Mouse (Mus musculus) CH12.LX (cell line): ENCODE measurements around the gene Apex1. TPM values are rescaled to one million over a fixed set of nuclear protein-coding genes. Genes with fewer than 3 reads are reported as not detected.

ENCODE experiments used
- DNase-seq: peaks from one replicate; pipeline ENCODE4 v3.0.0-alpha.2; 2013; ENCODE audit errors: extremely low read depth
- H3K27ac ChIP-seq: 2 replicates; pipeline ENCODE4 v1.5.1; 2012; ENCODE audit warnings: low read depth, mild to moderate bottlenecking, control low read depth, moderate library complexity; ENCODE audit not compliant: insufficient read depth
- H3K27me3 ChIP-seq: replicated peaks from 2 replicates; pipeline ENCODE3; 2012; ENCODE audit warnings: inconsistent platforms
- H3K36me3 ChIP-seq, 2 experiments: replicated peaks in 1 of 2; 2 replicates each; pipeline versions ENCODE3 to v1.6.1; 2012; ENCODE audit warnings: inconsistent platforms in 1 of 2, low read length in 1 of 2, mild to moderate bottlenecking in 1 of 2, mixed read lengths in 1 of 2, moderate library complexity in 1 of 2; ENCODE audit not compliant: control insufficient read depth in 1 of 2, insufficient read depth in 1 of 2
- H3K4me1 ChIP-seq, 2 experiments: 2 replicates each; pipeline ENCODE4 v1.6.1; 2012; ENCODE audit warnings: inconsistent platforms in 1 of 2, moderate library complexity in 1 of 2; ENCODE audit not compliant: insufficient read depth in 2 of 2, control insufficient read depth in 1 of 2
- H3K4me2 ChIP-seq: 2 replicates; pipeline ENCODE4 v1.6.1; 2012; ENCODE audit warnings: low read depth, mild to moderate bottlenecking, control low read depth; ENCODE audit not compliant: poor library complexity, insufficient read depth, severe bottlenecking
- H3K4me3 ChIP-seq, 3 experiments: fragments of 150-350 bp in 1 of 3; sonication (generic) in 1 of 3; replicated peaks in 1 of 3; 2 replicates each; pipeline versions ENCODE3 to v1.5.1; 2011 to 2012; ENCODE audit warnings: low read depth in 2 of 3, low read length in 2 of 3, mild to moderate bottlenecking in 2 of 3, moderate library complexity in 2 of 3, control low read depth in 1 of 3, improper control_type of control experiment in 1 of 3, inconsistent platforms in 1 of 3, mixed read lengths in 1 of 3; ENCODE audit not compliant: poor library complexity in 1 of 3
- H3K79me2 ChIP-seq: replicated peaks from 2 replicates; pipeline ENCODE4 v1.6.1; 2012; ENCODE audit warnings: mild to moderate bottlenecking, moderate library complexity; ENCODE audit not compliant: control insufficient read depth, poor library complexity, insufficient read depth, severe bottlenecking; ENCODE audit errors: extremely low read depth
- H3K9ac ChIP-seq: 2 replicates; pipeline ENCODE4 v1.6.1; 2012; ENCODE audit warnings: low read depth, mild to moderate bottlenecking, control low read depth, moderate library complexity; ENCODE audit not compliant: insufficient read depth
- H3K9me3 ChIP-seq: replicated peaks from 2 replicates; pipeline ENCODE3; 2012; ENCODE audit warnings: low read length, inconsistent platforms, mixed read lengths
- CHD1 ChIP-seq: IDR thresholded peaks from 2 replicates; pipeline ENCODE4 v1.6.1; 2012; ENCODE audit warnings: low read depth, low read length, improper control_type of control experiment, inconsistent platforms
- CHD2 ChIP-seq: IDR thresholded peaks from 2 replicates; pipeline ENCODE4 v1.6.1; 2011; ENCODE audit warnings: low read length, improper control_type of control experiment
- CTCF ChIP-seq, 2 experiments: IDR thresholded peaks in 1 of 2; conservative IDR thresholded peaks in 1 of 2; 2 replicates each; pipeline ENCODE4 v1.5.1; 2011 to 2012; ENCODE audit warnings: low read depth in 2 of 2, low read length in 2 of 2, improper control_type of control experiment in 1 of 2, inconsistent platforms in 1 of 2, mild to moderate bottlenecking in 1 of 2, moderate library complexity in 1 of 2
- E2F4 ChIP-seq: IDR thresholded peaks from 2 replicates; pipeline ENCODE4 v1.6.1; 2011; ENCODE audit warnings: low read depth, low read length, improper control_type of control experiment; ENCODE audit not compliant: insufficient replicate concordance
- ELF1 ChIP-seq: IDR thresholded peaks from 2 replicates; pipeline ENCODE4 v1.6.1; 2014; ENCODE audit warnings: low read depth, mild to moderate bottlenecking, inconsistent platforms, low read length, improper control_type of control experiment
- EP300 ChIP-seq: IDR thresholded peaks from 2 replicates; pipeline ENCODE4 v1.6.1; 2011; ENCODE audit warnings: low read length, improper control_type of control experiment
- ETS1 ChIP-seq: conservative IDR thresholded peaks from 2 replicates; pipeline ENCODE4 v1.6.1; 2012; ENCODE audit warnings: low read depth, mild to moderate bottlenecking, inconsistent platforms, low read length, improper control_type of control experiment, moderate library complexity
- GABPA ChIP-seq: IDR thresholded peaks from 2 replicates; pipeline ENCODE4 v1.6.1; 2012; ENCODE audit warnings: low read depth, low read length, improper control_type of control experiment, inconsistent platforms; ENCODE audit not compliant: insufficient replicate concordance
- IRF4 ChIP-seq: IDR thresholded peaks from 2 replicates; pipeline ENCODE4 v1.6.1; 2014; ENCODE audit warnings: low read depth, mild to moderate bottlenecking, inconsistent platforms, low read length, improper control_type of control experiment
- JUN ChIP-seq: IDR thresholded peaks from 2 replicates; pipeline ENCODE4 v1.6.1; 2011; ENCODE audit warnings: low read depth, mild to moderate bottlenecking, low read length, improper control_type of control experiment, moderate library complexity; ENCODE audit not compliant: insufficient read depth
- MAX ChIP-seq: IDR thresholded peaks from 2 replicates; pipeline ENCODE4 v1.6.1; 2011; ENCODE audit warnings: low read length, improper control_type of control experiment
- MXI1 ChIP-seq: IDR thresholded peaks from 2 replicates; pipeline ENCODE4 v1.6.1; 2011; ENCODE audit warnings: mild to moderate bottlenecking, low read depth, low read length, improper control_type of control experiment
- MYC ChIP-seq: IDR thresholded peaks from 2 replicates; pipeline ENCODE4 v1.6.1; 2011; ENCODE audit warnings: low read depth, mild to moderate bottlenecking, improper control_type of control experiment, low read length
- NELFE ChIP-seq: IDR thresholded peaks from 2 replicates; pipeline ENCODE4 v1.6.1; 2011; ENCODE audit warnings: low read depth, low read length, improper control_type of control experiment
- POLR2AphosphoS2 ChIP-seq: IDR thresholded peaks from 2 replicates; pipeline ENCODE4 v1.6.1; 2011; ENCODE audit warnings: low read depth, low read length, improper control_type of control experiment
- RAD21 ChIP-seq: IDR thresholded peaks from 2 replicates; pipeline ENCODE4 v1.6.1; 2011; ENCODE audit warnings: low read depth, mild to moderate bottlenecking, low read length, improper control_type of control experiment, moderate library complexity
- RCOR1 ChIP-seq: conservative IDR thresholded peaks from 2 replicates; pipeline ENCODE4 v1.6.1; 2012; ENCODE audit warnings: low read depth, mild to moderate bottlenecking, inconsistent platforms, low read length, improper control_type of control experiment
- SIN3A ChIP-seq: IDR thresholded peaks from 2 replicates; pipeline ENCODE4 v1.6.1; 2012; ENCODE audit warnings: low read length, improper control_type of control experiment, inconsistent platforms
- TBP ChIP-seq: conservative IDR thresholded peaks from 2 replicates; pipeline ENCODE4 v1.6.1; 2011; ENCODE audit warnings: low read depth, low read length, improper control_type of control experiment
- USF1 ChIP-seq: IDR thresholded peaks from 2 replicates; pipeline ENCODE4 v1.6.1; 2014; ENCODE audit warnings: low read depth, mild to moderate bottlenecking, inconsistent platforms, low read length, improper control_type of control experiment
- USF2 ChIP-seq: conservative IDR thresholded peaks from 2 replicates; pipeline ENCODE4 v1.6.1; 2011; ENCODE audit warnings: low read depth, low read length, improper control_type of control experiment
- ZKSCAN1 ChIP-seq: IDR thresholded peaks from 2 replicates; pipeline ENCODE4 v1.6.1; 2012; ENCODE audit warnings: low read depth, inconsistent platforms, low read length, improper control_type of control experiment, borderline replicate concordance
- ZMIZ1 ChIP-seq: IDR thresholded peaks from 2 replicates; pipeline ENCODE4 v1.6.1; 2012; ENCODE audit warnings: low read depth, mild to moderate bottlenecking, inconsistent platforms, low read length, improper control_type of control experiment
- ZNF384 ChIP-seq: IDR thresholded peaks from 2 replicates; pipeline ENCODE4 v1.6.1; 2012; ENCODE audit warnings: low read depth, low read length, improper control_type of control experiment, inconsistent platforms
- dilution Hi-C: fragments of 300-500 bp; cut with MboI; formaldehyde crosslinking; loops from 2 replicates; pipeline ENCODE4 v1.14.3; 2020; ENCODE audit warnings: low sequenced_read_pairs; ENCODE audit not compliant: extremely low pct_unique_long_range_greater_than_20kb, extremely low pct_ligation_motif_present
- in situ Hi-C: fragments of 300-500 bp; cut with MboI; formaldehyde crosslinking; loops from 3 replicates; pipeline ENCODE4 v1.14.3; 2019; ENCODE audit warnings: low sequenced_read_pairs, low pct_ligation_motif_present, low pct_unique_long_range_greater_than_20kb, mixed read lengths
- polyA plus RNA-seq: library from polyadenylated mRNA; unstranded; fragments of >175 nt; gene quantifications from 2 replicates; pipeline ENCODE4 v1.2.1, GENCODE M21; 2012; ENCODE audit warnings: low read depth; ENCODE audit not compliant: insufficient read length
- total RNA-seq, 2 experiments: library from RNA; depleted of rRNA; stranded (reverse); fragments of 300-350 nt in 1 of 2; fragments of >200 nt in 1 of 2; gene quantifications; 2 replicates each; pipeline ENCODE4 v1.2.3; 2012 to 2014

Gene Apex1
- total and polyA plus RNA-seq, 3 experiments = 178 to 427 (median 353) TPM

DNA sequence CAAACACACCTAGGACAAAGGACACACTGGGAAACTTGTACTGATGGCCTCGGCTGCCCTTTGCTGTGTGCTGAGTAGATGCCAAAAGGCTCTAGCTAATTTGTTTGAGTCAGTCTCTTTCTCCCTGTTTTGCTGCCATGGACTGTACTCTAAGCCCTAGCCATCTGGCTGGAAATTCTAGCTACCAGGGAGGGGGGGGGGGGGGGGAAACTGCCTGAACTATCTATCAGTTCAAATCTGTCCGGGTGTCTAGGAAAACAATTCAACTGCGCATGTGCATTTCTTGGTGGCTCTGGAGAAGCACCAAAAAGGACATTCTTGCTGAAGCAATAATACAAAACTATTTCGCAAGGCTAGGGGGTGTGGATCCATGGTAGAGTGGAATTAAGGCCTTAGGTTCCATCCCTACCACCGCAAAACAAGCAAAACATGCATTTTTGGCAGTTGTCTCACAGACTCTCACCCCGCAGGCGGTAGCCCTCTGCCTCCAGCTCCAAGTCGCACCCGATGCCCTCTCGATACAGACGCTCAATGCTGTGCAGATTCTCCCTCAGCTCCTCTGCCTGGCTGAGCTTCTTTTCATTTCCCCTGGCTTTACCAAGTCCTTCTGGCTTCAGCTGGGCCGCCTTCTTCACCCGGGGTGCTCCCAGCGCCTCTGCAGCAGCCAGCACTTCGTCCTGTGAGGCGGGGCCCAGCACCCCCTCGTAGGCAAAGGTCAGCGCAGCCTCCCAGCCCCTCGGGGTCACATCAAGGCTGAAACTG lies 28.6 kb upstream of the Apex1 start:
- Histone ChIP-seq H3K36me3 (no peaks in the 10 kb centered on the region), H3K4me1 (peaks cover 4 to 6% of the 10 kb centered on the region in 2 experiments), H3K4me3 (no peak overlapping the region), H3K27me3 (no peaks in the 10 kb centered on the region), H3K9ac (no peak overlapping the region), H3K9me3 (peaks cover 5% of the 10 kb centered on the region), H3K27ac (no peak overlapping the region), H3K4me2 (no peak overlapping the region), H3K79me2 (no peaks in the 10 kb centered on the region)
- no peak for TF ChIP-seq IRF4
- TF ChIP-seq USF2 = no peak
- TF ChIP-seq MAX = no peak
- no peak for TF ChIP-seq RAD21
- no peak for TF ChIP-seq POLR2AphosphoS2
- TF ChIP-seq CHD2 = no peak
- TF ChIP-seq ELF1 = no peak
- TF ChIP-seq ZNF384 = no peak
- TF ChIP-seq USF1 = no peak
- TF ChIP-seq CHD1 = no peak
- no peak for TF ChIP-seq E2F4
- no peak for TF ChIP-seq TBP
- TF ChIP-seq CTCF (conservative IDR thresholded peaks at IDR 0.05 in 1 of 2, IDR thresholded peaks at IDR 0.05 in 1 of 2; ENCODE audit: low read depth in 2 of 2, low read length in 2 of 2) = no peak
- dilution Hi-C loops (no loop called here), in situ Hi-C loops (no loop called here)
- DNase-seq = no peak

GRCm38 (mm10) chr14:50896747-50897373 lies 27.9 kb upstream of the Apex1 start:
- H3K9me3 ChIP-seq = peaks cover 5% of the 10 kb centered on the region
- TF ChIP-seq MXI1 = no peak
- no peak for TF ChIP-seq RCOR1
- no peak for TF ChIP-seq EP300
- TF ChIP-seq ZMIZ1 = no peak
- no peak for TF ChIP-seq ZKSCAN1
- no peak for TF ChIP-seq GABPA
- TF ChIP-seq ETS1 = no peak
- TF ChIP-seq CHD1 = no peak
- no peak for TF ChIP-seq RAD21
- no peak for TF ChIP-seq USF1
- no peak for TF ChIP-seq MYC
- TF ChIP-seq JUN = no peak
- no peak for TF ChIP-seq NELFE
- TF ChIP-seq ZNF384 = no peak
- TF ChIP-seq SIN3A = no peak
- TF ChIP-seq, all 38 proteins: peak for 0
- no peaks in the 10 kb centered on the region for H3K36me3 ChIP-seq
- dilution Hi-C loops = no loop called here
- no peak for DNase-seq
- no peak overlapping the region for H3K9ac ChIP-seq
- no peak overlapping the region for H3K27ac ChIP-seq
- no peak overlapping the region for H3K4me3 ChIP-seq
- H3K4me1 ChIP-seq = peaks cover 4 to 6% of the 10 kb centered on the region in 2 experiments
- no peaks in the 10 kb centered on the region for H3K27me3 ChIP-seq
- H3K4me2 ChIP-seq = no peak overlapping the region
- H3K79me2 ChIP-seq = no peaks in the 10 kb centered on the region
- in situ Hi-C loops = no loop called here
